Mouse (Mus musculus) neutrophil, adult 5-6 weeks (primary cell): Measurements from ENCODE around the gene 4921517D22Rik. TPM values are rescaled to one million over a fixed set of nuclear protein-coding genes. Genes with fewer than 3 reads are reported as not detected.

Experiments used
- ATAC-seq: fragments of 151-379, 151-347 bp; 2 replicates; pipeline ENCODE4 v1.8.0; 2017; ENCODE audit warnings: mild to moderate bottlenecking, moderate TSS enrichment; ENCODE audit not compliant: insufficient number of reproducible peaks, poor library complexity, low FRiP score, severe bottlenecking; ENCODE audit errors: extremely low read depth
- total RNA-seq: library from RNA; stranded (forward); fragments of 200-1000 nt; gene quantifications from 2 replicates; pipeline ENCODE4 v1.2.3, GENCODE M21; 2017

4921517D22Rik gene
- total RNA-seq, 1 experiment from 2014 or later = 0.23 TPM

DNA sequence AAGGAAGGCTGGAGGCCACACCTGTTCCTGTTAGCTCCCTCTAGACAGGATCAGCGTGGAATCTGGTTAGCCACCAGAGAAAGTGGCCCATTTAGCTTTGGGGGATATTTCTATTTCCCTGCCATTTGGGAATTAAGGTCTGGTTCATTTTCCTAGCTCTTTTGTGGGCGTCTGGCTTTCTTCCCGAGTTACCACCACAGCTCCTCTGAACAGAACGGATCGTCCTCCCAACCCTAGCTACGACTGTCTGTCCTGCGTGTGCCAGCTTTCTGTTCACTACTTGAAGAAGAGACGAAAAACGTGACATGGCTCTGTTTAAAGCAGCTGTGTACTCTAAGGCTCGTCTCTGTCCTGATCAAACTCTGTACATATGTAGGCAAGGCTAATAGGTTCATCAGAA, 24.0 kb downstream of the 4921517D22Rik start:
- no peak for ATAC-seq

DNA sequence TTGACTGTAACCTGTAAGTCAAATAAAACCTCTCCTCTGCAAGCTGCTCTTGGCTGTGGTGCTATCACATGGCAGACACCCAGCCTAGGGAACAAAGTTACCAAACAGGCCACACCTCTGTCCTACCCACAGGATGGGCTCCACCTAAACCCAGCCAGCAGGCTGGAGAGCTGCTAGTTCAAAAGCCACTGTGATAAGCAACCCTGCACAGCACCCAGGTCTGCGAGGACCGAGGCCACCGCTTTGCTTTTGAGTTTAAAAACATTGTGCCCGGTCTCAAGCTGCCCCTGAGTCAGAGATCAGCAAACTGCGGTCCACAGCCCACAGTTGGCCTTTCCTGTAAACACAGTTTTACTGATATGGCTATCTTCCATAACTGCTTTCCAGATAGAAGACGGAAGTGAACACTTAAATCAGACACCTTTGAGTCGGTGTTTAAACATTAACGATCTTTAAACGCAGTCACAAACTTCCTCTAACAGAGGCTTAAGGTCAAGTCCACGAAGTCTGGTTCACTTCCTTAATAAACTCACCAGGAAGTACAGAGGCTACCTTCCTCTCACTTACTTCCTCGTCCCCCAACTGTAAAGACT, 25.3 kb downstream of the 4921517D22Rik start:
- ATAC-seq = peak; percentile 53

GRCm38 (mm10) chr13:59667763-59668162, 26.1 kb downstream of the 4921517D22Rik start:
- ATAC-seq = no peak

DNA sequence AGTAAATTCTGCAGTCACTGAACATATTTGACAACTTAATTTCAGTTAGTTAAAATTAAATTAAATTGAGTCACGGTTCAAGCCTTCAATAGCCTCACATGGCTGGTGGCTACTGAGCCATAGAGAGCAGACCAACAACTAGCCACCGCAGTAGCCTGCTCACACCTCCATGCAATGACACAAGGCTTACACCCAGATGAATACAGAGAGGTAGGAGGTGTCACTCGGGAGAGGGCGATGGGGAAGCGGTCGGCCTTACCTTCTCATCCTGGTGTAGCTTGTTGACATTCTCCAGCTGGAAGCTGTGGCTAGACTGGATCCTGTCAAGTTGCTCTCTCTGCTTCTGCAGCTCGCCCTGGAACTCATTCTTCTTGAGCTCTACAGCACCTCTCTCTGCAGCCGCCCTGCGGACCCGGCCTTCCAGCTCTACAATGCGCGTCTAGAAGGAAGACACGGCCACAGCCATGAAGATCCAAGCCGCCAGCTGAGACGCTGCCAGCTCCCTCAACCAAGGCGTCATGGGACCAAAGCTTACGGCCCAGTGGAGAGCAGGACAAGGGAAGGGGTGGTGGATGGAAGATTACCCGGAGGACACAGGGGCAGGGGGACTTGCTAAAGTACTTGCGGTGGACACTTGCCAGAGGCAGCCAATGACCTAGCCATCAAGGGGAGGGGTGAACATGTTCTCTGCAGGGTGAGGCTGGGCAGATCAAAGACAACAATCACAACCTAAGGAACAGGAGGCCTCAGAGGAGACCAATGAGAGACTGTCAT, 29.8 kb downstream of the 4921517D22Rik start:
- no peak for ATAC-seq

GRCm38 (mm10) chr13:59661966-59662365, 31.9 kb downstream of the 4921517D22Rik start:
- ATAC-seq = no peak

DNA sequence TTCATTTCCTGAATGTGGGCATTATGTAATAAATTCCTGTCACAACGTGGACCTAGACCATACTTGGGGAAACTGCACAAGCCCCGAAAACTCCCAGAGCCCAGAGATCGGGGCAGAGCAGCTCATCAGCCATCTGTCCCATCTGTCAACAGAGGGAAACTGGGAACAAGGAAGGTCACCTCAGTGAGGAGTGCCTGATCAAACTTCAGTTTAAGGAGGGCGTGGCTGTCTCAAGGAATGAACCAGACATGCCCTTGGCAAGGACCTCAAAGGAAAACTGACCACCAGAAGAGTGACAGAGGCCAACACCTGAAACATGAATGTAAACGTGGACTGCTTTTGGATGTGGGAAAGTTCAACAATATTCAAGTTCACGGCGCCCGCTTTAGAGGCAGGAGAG, 32.5 kb downstream of the 4921517D22Rik start:
- no peak for ATAC-seq

- no peak for ATAC-seq
Observed at GRCm38 (mm10) chr13:59660371-59660770, 33.5 kb downstream of the 4921517D22Rik start.

DNA sequence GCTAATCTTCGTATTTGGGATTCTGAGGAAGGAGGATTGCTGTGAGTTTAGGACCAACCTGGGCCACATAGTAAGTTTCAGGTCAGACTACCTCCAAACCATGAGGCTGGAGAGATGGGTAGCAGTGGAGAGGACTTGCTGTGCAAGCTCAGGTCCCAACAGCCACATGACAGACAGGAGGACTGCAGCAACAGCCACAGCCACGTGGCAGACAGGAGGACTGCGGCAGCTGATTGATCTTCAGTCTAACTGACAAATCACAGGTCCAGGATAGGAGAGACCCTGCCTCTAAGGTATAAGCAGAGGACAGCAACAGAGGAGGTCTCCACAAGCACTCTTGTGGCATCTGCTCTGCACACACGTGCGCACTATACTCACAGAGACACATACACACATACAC, 36.1 kb downstream of the 4921517D22Rik start:
- ATAC-seq = no peak

DNA sequence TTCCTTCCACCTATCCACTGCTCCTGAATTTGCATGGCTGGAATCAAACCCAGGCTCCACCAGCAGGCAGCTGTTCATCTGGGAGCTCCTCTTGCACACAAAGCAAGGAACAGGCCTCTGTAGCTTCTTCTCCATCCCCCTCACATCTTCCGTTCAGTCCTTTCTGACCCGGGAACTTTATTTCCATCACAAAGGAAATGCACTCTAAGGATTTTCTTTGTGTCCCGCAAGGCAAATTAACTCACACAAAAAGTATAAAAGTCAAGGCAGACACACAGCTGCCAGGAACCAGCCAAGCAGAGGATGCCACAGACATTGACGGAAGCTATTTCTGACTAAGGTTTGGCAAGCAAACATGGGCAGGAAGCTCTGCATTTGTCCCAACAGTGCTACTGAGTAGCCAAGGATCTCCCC, 36.9 kb downstream of the 4921517D22Rik start:
- no peak for ATAC-seq

DNA sequence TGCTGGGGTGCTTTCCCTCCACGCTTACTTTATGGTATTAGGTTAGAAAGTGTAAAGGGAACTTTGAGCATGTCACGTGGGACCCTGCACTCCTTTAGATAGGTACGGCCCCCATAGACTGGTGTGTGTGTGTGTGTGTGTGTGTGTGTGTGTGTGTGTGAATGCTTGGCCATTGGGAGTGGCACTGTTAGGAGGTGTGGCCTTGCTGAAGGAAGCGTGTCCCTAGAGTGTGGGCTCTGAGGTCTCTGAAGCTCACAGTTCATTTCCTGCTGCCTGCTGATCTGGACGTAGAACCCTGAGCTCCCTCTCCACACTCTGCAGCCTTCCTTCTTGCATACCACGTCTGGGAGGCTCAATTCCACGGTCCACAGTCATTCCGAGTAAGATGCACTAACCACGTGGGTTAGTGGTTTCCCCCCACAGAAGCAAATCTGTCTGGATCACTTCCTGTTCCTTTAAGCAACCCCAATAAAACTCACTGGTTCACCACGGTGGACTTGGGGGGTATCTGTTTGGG, 37.5 kb downstream of the 4921517D22Rik start:
- ATAC-seq = peak; percentile 49

- ATAC-seq = no peak
Observed at GRCm38 (mm10) chr13:59655718-59656315, 38.1 kb downstream of the 4921517D22Rik start.

DNA sequence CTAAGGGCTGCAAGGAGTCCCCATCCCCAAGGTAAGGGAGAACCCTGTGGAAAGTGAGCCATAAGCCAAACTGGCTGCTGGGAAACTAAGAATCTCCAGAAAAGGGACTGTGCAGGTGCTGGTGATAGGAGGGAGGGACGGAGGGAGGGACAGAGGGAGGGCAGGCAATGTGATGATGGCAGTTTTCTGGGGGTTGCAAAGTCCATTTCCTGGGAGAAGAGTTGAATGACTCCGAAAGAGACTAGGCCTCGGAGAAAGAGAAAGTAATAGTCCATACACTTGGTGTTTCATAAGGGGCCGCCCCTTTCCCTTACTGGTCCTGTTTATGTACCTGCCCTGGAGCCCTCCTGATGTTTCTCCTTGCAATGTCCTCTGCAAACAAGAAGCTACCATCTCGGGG, 39.4 kb downstream of the 4921517D22Rik start:
- no peak for ATAC-seq

- no peak for ATAC-seq
Observed at GRCm38 (mm10) chr13:59653136-59653535, 40.8 kb downstream of the 4921517D22Rik start.

GRCm38 (mm10) chr13:59652651-59653050, 41.3 kb downstream of the 4921517D22Rik start:
- no peak for ATAC-seq

GRCm38 (mm10) chr13:59649781-59650180, 44.1 kb downstream of the 4921517D22Rik start:
- no peak for ATAC-seq

DNA sequence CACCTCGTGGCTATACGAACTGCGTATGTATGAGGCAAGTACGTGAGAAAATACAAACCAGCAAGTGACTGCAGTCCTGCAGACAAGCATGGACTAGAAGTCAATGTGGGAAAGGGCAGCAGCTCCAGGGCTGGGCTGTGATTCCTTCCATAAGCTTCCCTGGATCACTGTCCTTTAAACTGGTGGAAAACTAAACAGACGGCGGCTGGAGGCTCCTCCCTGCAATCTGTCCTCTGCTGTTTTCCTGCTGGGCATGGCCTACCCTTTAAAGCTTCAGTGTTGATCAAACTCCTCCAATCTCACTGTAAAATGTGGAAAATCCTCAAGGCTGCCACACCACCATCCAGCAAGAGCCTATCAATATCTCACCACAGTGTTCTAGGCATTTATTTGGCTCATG, 45.3 kb downstream of the 4921517D22Rik start:
- ATAC-seq = no peak

- ATAC-seq = no peak
Observed at GRCm38 (mm10) chr13:59647484-59647883, 46.4 kb downstream of the 4921517D22Rik start.

GRCm38 (mm10) chr13:59646674-59647244, 47.1 kb downstream of the 4921517D22Rik start:
- no peak for ATAC-seq

DNA sequence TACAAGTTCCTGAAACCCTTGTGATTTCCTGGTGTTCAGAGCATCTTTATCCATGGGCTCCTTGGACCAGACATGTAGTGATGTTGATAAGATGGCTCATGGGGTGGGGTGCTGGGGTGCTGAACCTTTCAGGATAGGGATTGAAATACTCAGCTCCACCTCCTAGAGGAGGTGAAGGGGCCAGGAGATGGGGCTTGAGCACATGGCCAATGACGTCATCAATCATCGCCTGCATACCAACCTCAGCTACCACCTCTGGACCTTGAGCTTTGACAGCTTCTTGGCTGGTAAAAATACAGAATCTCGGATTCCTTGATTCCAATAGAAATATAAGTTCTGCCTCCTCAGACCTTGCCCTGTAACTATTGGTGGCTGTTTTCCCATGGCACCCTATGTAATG, 48.4 kb downstream of the 4921517D22Rik start:
- no peak for ATAC-seq

- no peak for ATAC-seq
Observed at GRCm38 (mm10) chr13:59642818-59643217, 51.1 kb downstream of the 4921517D22Rik start.
